7 mouse cellular contexts compared by ENCODE assay signal in the genomic region with DNA sequence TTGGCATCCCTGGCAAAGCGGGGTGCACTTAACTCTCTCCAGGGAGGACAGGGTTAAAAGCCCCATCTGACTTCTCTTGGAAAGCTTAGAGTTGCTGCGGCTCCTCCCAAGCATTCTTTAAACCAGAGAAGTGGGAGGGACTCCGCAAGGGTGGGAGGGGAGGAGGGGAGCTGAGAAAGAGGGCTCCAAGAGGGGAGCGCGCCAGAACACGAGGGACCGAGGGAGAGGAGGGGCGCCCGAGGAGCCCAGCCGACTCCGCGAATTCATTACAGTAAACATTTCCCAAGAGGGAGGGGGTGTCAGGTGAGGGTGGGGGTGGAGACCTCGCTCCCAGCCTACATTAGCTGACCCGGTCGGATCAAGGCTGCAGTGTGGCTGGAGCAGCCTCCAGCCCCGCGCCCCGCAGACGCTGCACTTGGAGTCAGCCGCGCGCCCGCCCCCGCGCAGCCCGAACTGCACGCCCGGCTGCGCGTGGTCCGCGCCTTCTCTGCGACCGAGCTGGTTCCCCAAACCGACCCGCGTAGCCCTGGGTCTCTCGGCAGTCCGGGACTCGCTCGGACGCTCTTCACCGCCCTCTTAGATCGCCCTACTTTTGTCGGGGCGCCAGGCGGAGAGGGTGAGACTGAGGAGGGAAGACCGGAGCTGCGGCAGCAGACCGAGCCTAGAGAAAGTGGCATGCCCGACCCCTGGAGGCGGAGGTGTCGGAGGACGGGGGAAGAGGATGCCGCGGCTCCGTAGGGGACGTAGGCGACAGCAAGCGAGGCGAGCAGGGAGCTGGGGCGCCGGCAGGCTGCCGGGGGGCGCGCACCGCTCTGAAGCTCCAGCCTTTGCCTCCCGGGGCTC. TPM values are rescaled to one million over a fixed set of nuclear protein-coding genes. Genes with fewer than 3 reads are reported as not detected.
DNase-seq lines count a peak whose midpoint lies in the region; ATAC-seq and TF ChIP-seq lines count a peak whose summit lies in the region.

No protein-coding gene starts in this region.

- DNase-seq in embryonic facial prominence, embryonic 14.5 days (ENCODE audit: low spot score): peak; percentile 98
- peak; percentile 77 to 79 for DNase-seq in heart, adult 9 months (ENCODE audit: low spot score in 2 of 2)
- DNase-seq in kidney, adult 9 months: peak; percentile 30

- WGBS in embryonic facial prominence, embryonic 14.5 days: under 1% methylated on average over 37 of the region's 68 CpGs
- under 1% methylated on average over 65 of the region's 68 CpGs for WGBS in limb, embryonic 12.5 days
- WGBS in midbrain, embryonic 13.5 days: under 1% methylated on average over 66 of the region's 68 CpGs
- under 1% methylated on average over 68 of the region's 68 CpGs for WGBS in stomach, embryonic 16.5 days

- peaks cover 22% of the 10 kb centered on the region for H3K4me1 ChIP-seq in bone marrow macrophage, adult 2 months (ENCODE audit: control insufficient read depth, insufficient read depth, low read length)
- H3K4me1 ChIP-seq in embryonic facial prominence, embryonic 14.5 days (ENCODE audit: control insufficient read depth, insufficient read depth, low read length): peaks cover 11% of the 10 kb centered on the region
- H3K4me1 ChIP-seq in limb, embryonic 12.5 days (replicated peaks): peaks cover 36% of the 10 kb centered on the region
- peaks cover 69% of the 10 kb centered on the region for H3K4me1 ChIP-seq in midbrain, embryonic 13.5 days (replicated peaks)
- peaks cover 8% of the 10 kb centered on the region; the same call in 1 of the 2 replicates for H3K4me1 ChIP-seq in stomach, embryonic 16.5 days (ENCODE audit: control insufficient read depth, insufficient read depth, low read length)

- no peaks in the 10 kb centered on the region for H3K36me3 ChIP-seq in embryonic facial prominence, embryonic 14.5 days (ENCODE audit: control insufficient read depth, insufficient read depth, low read length)
- H3K36me3 ChIP-seq in limb, embryonic 12.5 days: no peaks in the 10 kb centered on the region
- no peaks in the 10 kb centered on the region for H3K36me3 ChIP-seq in midbrain, embryonic 13.5 days
- no peaks in the 10 kb centered on the region for H3K36me3 ChIP-seq in stomach, embryonic 16.5 days (ENCODE audit: control insufficient read depth, insufficient read depth, low read length)

- TF ChIP-seq CTCF in bone marrow macrophage, adult 2 months (IDR thresholded peaks at IDR 0.05; ENCODE audit: low read depth, low read length): peak; percentile 15; the same call in 1 of the 2 replicates

- peak; percentile 90 for ATAC-seq in embryonic facial prominence, embryonic 14.5 days (ENCODE audit: low read depth)
- ATAC-seq in limb, embryonic 12.5 days (ENCODE audit: insufficient number of reproducible peaks, insufficient read depth, low FRiP score, low TSS enrichment, low read depth): peak; percentile 86
- ATAC-seq in midbrain, embryonic 13.5 days: peak; percentile 93
- ATAC-seq in stomach, embryonic 16.5 days (ENCODE audit: insufficient read depth, low FRiP score): peak; percentile 92

- H3K27me3 ChIP-seq in embryonic facial prominence, embryonic 14.5 days (replicated peaks; ENCODE audit: control insufficient read depth, insufficient read depth, low read length): no peaks in the 10 kb centered on the region; the same call in 1 of the 2 replicates
- H3K27me3 ChIP-seq in limb, embryonic 12.5 days: peaks cover 13% of the 10 kb centered on the region
- peaks cover 20% of the 10 kb centered on the region for H3K27me3 ChIP-seq in midbrain, embryonic 13.5 days
- peaks cover 4% of the 10 kb centered on the region; the same call in 1 of the 2 replicates for H3K27me3 ChIP-seq in stomach, embryonic 16.5 days (ENCODE audit: control insufficient read depth, insufficient read depth, low read length)

- peak overlapping the region; percentile 89 for H3K4me3 ChIP-seq in bone marrow macrophage, adult 2 months (ENCODE audit: insufficient read depth, low read length)
- peak overlapping the region; percentile 82 for H3K4me3 ChIP-seq in embryonic facial prominence, embryonic 14.5 days (ENCODE audit: low read depth, low read length)
- peak overlapping the region; percentile 82 for H3K4me3 ChIP-seq in limb, embryonic 12.5 days (replicated peaks)
- H3K4me3 ChIP-seq in midbrain, embryonic 13.5 days (replicated peaks): peak overlapping the region; percentile 83
- H3K4me3 ChIP-seq in stomach, embryonic 16.5 days (replicated peaks; ENCODE audit: low read length): peak overlapping the region; percentile 87

- H3K27ac ChIP-seq in bone marrow macrophage, adult 2 months (ENCODE audit: insufficient read depth, low read depth, low read length): peak overlapping the region; percentile 61
- H3K27ac ChIP-seq in embryonic facial prominence, embryonic 14.5 days (replicated peaks; ENCODE audit: low read depth, low read length): peak overlapping the region; percentile 92
- peak overlapping the region; percentile 95 for H3K27ac ChIP-seq in limb, embryonic 12.5 days
- H3K27ac ChIP-seq in midbrain, embryonic 13.5 days: peak overlapping the region; percentile 88
- peak overlapping the region; percentile 94 for H3K27ac ChIP-seq in stomach, embryonic 16.5 days (ENCODE audit: low read length)

- no peaks in the 10 kb centered on the region for H3K9me3 ChIP-seq in embryonic facial prominence, embryonic 14.5 days (ENCODE audit: control insufficient read depth, low read length)
- H3K9me3 ChIP-seq in limb, embryonic 12.5 days: no peaks in the 10 kb centered on the region
- no peaks in the 10 kb centered on the region for H3K9me3 ChIP-seq in midbrain, embryonic 13.5 days
- H3K9me3 ChIP-seq in stomach, embryonic 16.5 days (replicated peaks; ENCODE audit: control insufficient read depth, low read length): no peaks in the 10 kb centered on the region

- no peak for TF ChIP-seq POLR2A in bone marrow macrophage, adult 2 months (IDR thresholded peaks at IDR 0.05; ENCODE audit: borderline replicate concordance, low read depth, low read length)

- peak overlapping the region; percentile 91 for H3K9ac ChIP-seq in embryonic facial prominence, embryonic 14.5 days (ENCODE audit: low read depth, low read length)
- H3K9ac ChIP-seq in limb, embryonic 12.5 days (replicated peaks): peak overlapping the region; percentile 92
- peak overlapping the region; percentile 84 for H3K9ac ChIP-seq in midbrain, embryonic 13.5 days (replicated peaks)
- peak overlapping the region; percentile 87 for H3K9ac ChIP-seq in stomach, embryonic 16.5 days (ENCODE audit: low read length)

- peak overlapping the region; percentile 87 for H3K4me2 ChIP-seq in embryonic facial prominence, embryonic 14.5 days (ENCODE audit: low read depth, low read length)
- peak overlapping the region; percentile 86 for H3K4me2 ChIP-seq in limb, embryonic 12.5 days
- peak overlapping the region; percentile 82 for H3K4me2 ChIP-seq in midbrain, embryonic 13.5 days (replicated peaks)
- H3K4me2 ChIP-seq in stomach, embryonic 16.5 days (ENCODE audit: low read depth, low read length): peak overlapping the region; percentile 81

RNA-seq across cellular contexts. Expression of a gene that starts 3.2 kb away (rescaled TPM):
- polyA plus RNA-seq in bone marrow macrophage, adult 2 months (2012; ENCODE audit: insufficient read depth, insufficient read length, missing spikeins): 1.3 and 2.7 TPM in 2 replicates
- 42.9 and 46.4 TPM in 2 replicates for polyA plus RNA-seq in embryonic facial prominence, embryonic 14.5 days (2014; fragmentation: Nextera tagmentation; extraction: Ambion mirVana)
- 40.4 and 45.2 TPM in 2 replicates for polyA plus RNA-seq in limb, embryonic 12.5 days (2016; fragmentation: Nextera tagmentation; extraction: Ambion mirVana)
- 17.1 and 22.7 TPM in 2 replicates for polyA plus RNA-seq in midbrain, embryonic 13.5 days (2015; fragmentation: Nextera tagmentation; extraction: Ambion mirVana)
- polyA plus RNA-seq in stomach, embryonic 16.5 days (2015; fragmentation: Nextera tagmentation; extraction: Ambion mirVana): 16.7 and 19.9 TPM in 2 replicates

Comparison
In these comparisons a context has a peak if more than half of its experiments do, and no peak if none do; other contexts are left out.
1. Peak in every context shown above with its lines: DNase-seq, ATAC-seq, H3K4me3 ChIP-seq and H3K27ac ChIP-seq.
2. DNase-seq: peak in every context shown above with its lines; median percentile 98 in embryonic facial prominence, embryonic 14.5 days; 78 in heart, adult 9 months; 30 in kidney, adult 9 months.